8 mouse cellular contexts compared by ENCODE assay signal in genomic region chr9:102689406-102689939, GRCm38 (mm10). TPM values are rescaled to one million over a fixed set of nuclear protein-coding genes. Genes with fewer than 3 reads are reported as not detected.
DNase-seq lines count a peak whose midpoint lies in the region; ATAC-seq and TF ChIP-seq lines count a peak whose summit lies in the region.

No protein-coding gene starts in this region.

- no peaks in the 10 kb centered on the region for H3K9me3 ChIP-seq in hindbrain, embryonic 13.5 days
- no peaks in the 10 kb centered on the region for H3K9me3 ChIP-seq in lung, postnatal 0 days (ENCODE audit: low read length)

- no peak for DNase-seq in gastrocnemius, adult 2 months
- no peak for DNase-seq in gastrocnemius, adult 18-20 months (ENCODE audit: low spot score)
- peak; percentile 83 for DNase-seq in brain, embryonic 14.5 days (ENCODE audit: low read depth)
- DNase-seq in lung, postnatal 0 days (ENCODE audit: low spot score): peak; percentile 75
- no peak for DNase-seq in left cerebral cortex, adult 9 months (ENCODE audit: low spot score in 2 of 2)
- no peak for DNase-seq in thymus, postnatal 14 days
- DNase-seq in adrenal gland, adult 18-20 months (ENCODE audit: low spot score in 2 of 2): no peak

- H3K4me3 ChIP-seq in gastrocnemius, adult 2 months: peak overlapping the region; percentile 76
- peak overlapping the region; percentile 52 for H3K4me3 ChIP-seq in hindbrain, embryonic 13.5 days
- peak overlapping the region; percentile 48 for H3K4me3 ChIP-seq in lung, postnatal 0 days (ENCODE audit: low read depth, low read length)

- H3K9ac ChIP-seq in hindbrain, embryonic 13.5 days: peak overlapping the region; percentile 84
- peak overlapping the region; percentile 45; the same call in 1 of the 2 replicates for H3K9ac ChIP-seq in lung, postnatal 0 days (replicated peaks; ENCODE audit: low read depth)

- H3K27ac ChIP-seq in gastrocnemius, adult 2 months: peak overlapping the region; percentile 58
- H3K27ac ChIP-seq in hindbrain, embryonic 13.5 days: peak overlapping the region; percentile 99
- peak overlapping the region; percentile 63 for H3K27ac ChIP-seq in lung, postnatal 0 days (ENCODE audit: low read length)

- peak overlapping the region; percentile 78 for H3K4me2 ChIP-seq in hindbrain, embryonic 13.5 days
- peak overlapping the region; percentile 83 for H3K4me2 ChIP-seq in lung, postnatal 0 days (replicated peaks; ENCODE audit: low read depth, low read length)

- H3K36me3 ChIP-seq in hindbrain, embryonic 13.5 days: no peaks in the 10 kb centered on the region
- H3K36me3 ChIP-seq in lung, postnatal 0 days (ENCODE audit: insufficient read depth, low read length): no peaks in the 10 kb centered on the region

- under 1% methylated on average over 13 of the region's 13 CpGs for WGBS in hindbrain, embryonic 13.5 days
- 7% methylated on average over 13 of the region's 13 CpGs for WGBS in lung, postnatal 0 days

- intact Hi-C loops in gastrocnemius, adult 2 months (cut with DNase I): no loop called here

- no peaks in the 10 kb centered on the region for H3K27me3 ChIP-seq in hindbrain, embryonic 13.5 days
- H3K27me3 ChIP-seq in lung, postnatal 0 days (replicated peaks; ENCODE audit: insufficient read depth, low read length): no peaks in the 10 kb centered on the region

- H3K4me1 ChIP-seq in hindbrain, embryonic 13.5 days (replicated peaks): peaks cover 49% of the 10 kb centered on the region
- 0 out of 2 replicates have a peak, but pooled peaks cover 4% of the 10 kb centered on the region for H3K4me1 ChIP-seq in lung, postnatal 0 days (ENCODE audit: insufficient read depth, low read depth, low read length)

- TF ChIP-seq EP300 in lung, postnatal 0 days (IDR thresholded peaks at IDR 0.05): no peak

- peak; percentile 65 for ATAC-seq in hindbrain, embryonic 13.5 days (ENCODE audit: low FRiP score)
- peak; percentile 81 for ATAC-seq in lung, postnatal 0 days

- TF ChIP-seq CTCF in gastrocnemius, adult 2 months (IDR thresholded peaks at IDR 0.05): no peak
- no peak for TF ChIP-seq CTCF in brain, embryonic 14.5 days (IDR thresholded peaks at IDR 0.05; ENCODE audit: borderline replicate concordance, extremely low read depth, insufficient read depth, insufficient read length)
- TF ChIP-seq CTCF in lung, postnatal 0 days (IDR thresholded peaks at IDR 0.05): no peak

- no peak for TF ChIP-seq POLR2A in brain, embryonic 14.5 days (IDR thresholded peaks at IDR 0.05; ENCODE audit: borderline replicate concordance, extremely low read depth, insufficient read depth, insufficient read length, poor library complexity, severe bottlenecking)

RNA-seq across cellular contexts. Expression of gene Amotl2, which starts 27.0 kb away (rescaled TPM):
- total RNA-seq in gastrocnemius, adult 2 months (2021): 10 to 100 TPM; 13.7 to 28.5 TPM
- total RNA-seq in gastrocnemius, adult 18-20 months (2021): 10 to 100 TPM; 16.8 to 18.2 TPM
- 53.3 and 83.2 TPM in 2 replicates for polyA plus RNA-seq in brain, embryonic 14.5 days (2012; rRNA removed)
- polyA plus RNA-seq in hindbrain, embryonic 13.5 days (2015; fragmentation: Nextera tagmentation; extraction: Ambion mirVana): 64.7 and 67.3 TPM in 2 replicates
- 50.3 and 56.3 TPM in 2 replicates for polyA plus RNA-seq in lung, postnatal 0 days (2015; fragmentation: Nextera tagmentation; extraction: Ambion mirVana)
- total RNA-seq in adrenal gland, adult 18-20 months (2021): 100 to 1,000 TPM in 1 of 2 experiments, 10 to 100 TPM in 1; 73.0 to 202 TPM

Comparison
In these comparisons a context has a peak if more than half of its experiments do, and no peak if none do; other contexts are left out.
1. DNase-seq: peak in brain, embryonic 14.5 days (single experiment) and lung, postnatal 0 days (single experiment); none in gastrocnemius, adult 2 months (single experiment), gastrocnemius, adult 18-20 months (single experiment), left cerebral cortex, adult 9 months (0 of 2), thymus, postnatal 14 days (single experiment) and adrenal gland, adult 18-20 months (0 of 2).
2. Peak in every context shown above with its lines, with median percentiles within 50 percentile points of each other: H3K27ac ChIP-seq and H3K4me3 ChIP-seq.